Mouse (Mus musculus): ENCODE data around the gene Tulp1. TPM values are rescaled to one million over a fixed set of nuclear protein-coding genes. Genes with fewer than 3 reads are reported as not detected.
A peak's percentile ranks its signal among the peaks of the same experiment; 100 is the strongest.
"Not testable (repeated sequence)": the region's sequence is repeated elsewhere in the genome, so short reads cannot be mapped to it uniquely, and the experiment has no call there.

Gene Tulp1
- polyA plus RNA-seq, 1 experiment from 2014 or later, result 1.3 TPM

DNA sequence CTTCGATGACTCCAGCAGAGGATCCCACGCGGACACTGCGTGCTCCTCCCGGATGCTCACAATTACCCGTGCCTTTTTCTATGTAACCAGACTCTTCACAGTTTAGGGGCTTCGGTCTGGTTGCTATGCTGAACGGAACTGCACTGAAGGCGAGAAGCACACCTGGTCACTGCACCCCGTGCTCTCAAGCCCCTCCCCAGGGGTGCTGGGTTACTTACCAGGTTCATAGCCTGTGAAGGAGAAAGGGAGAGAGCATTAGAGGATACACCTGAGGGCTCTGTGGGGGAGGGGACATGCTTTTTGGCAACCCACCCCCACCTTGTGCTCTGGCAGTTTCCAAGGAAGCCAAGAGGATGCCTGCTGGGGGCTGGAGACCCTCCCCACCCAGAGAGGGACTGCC is 29.8 kb downstream of the Tulp1 start:
- no peaks in the 10 kb centered on the region for H3K9me3 ChIP-seq (replicated peaks)
- peaks cover 31% of the 10 kb centered on the region for H3K36me3 ChIP-seq
- H3K4me2 ChIP-seq, result no peak overlapping the region
- DNase-seq, result no peak
- H3K27me3 ChIP-seq, result no peaks in the 10 kb centered on the region; the same call in 1 of the 2 replicates
- H3K27ac ChIP-seq, result no peak overlapping the region
- ATAC-seq (ENCODE audit: low read depth), result no peak
- peaks cover 35% of the 10 kb centered on the region for H3K4me1 ChIP-seq (replicated peaks)
- H3K4me3 ChIP-seq (replicated peaks), result no peak overlapping the region
- WGBS (ENCODE audit: insufficient replicate concordance), result 71% methylated on average over 10 of the region's 10 CpGs
- H3K9ac ChIP-seq, result no peak overlapping the region

DNA sequence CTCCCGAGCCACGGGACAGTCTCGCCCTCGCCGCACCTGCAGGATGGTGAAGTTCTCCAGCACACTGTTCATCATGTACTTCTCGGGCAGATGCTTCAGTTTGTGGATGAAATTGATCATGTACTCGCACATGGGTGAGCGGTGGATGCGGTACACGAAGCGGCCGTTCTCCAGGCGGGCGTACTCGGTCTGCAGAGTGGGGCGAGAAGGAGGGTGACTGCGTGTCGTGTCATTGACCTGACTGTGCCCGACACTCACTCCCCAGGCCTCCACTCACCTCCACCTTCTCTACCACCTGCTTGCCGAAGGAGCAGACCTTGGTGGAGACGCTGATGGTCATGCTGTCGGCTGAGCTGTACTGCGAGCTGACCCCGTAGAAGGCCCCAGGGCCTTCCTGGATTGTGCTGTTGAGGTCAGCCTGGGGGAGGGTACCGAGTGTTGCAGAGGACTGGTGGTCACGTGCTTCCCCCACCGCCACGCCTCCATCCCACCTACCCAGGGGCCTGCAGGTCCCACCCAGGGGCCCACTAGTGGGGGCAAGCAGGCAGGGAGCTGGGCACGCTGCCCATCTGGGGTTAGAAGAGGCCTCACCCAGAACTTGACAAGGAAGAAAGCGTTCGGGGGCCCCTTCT is 32.0 kb downstream of the Tulp1 start:
- Histone ChIP-seq H3K27me3 (no peaks in the 10 kb centered on the region; the same call in 1 of the 2 replicates), H3K4me1 (replicated peaks) (peaks cover 51% of the 10 kb centered on the region), H3K4me3 (replicated peaks) (no peak overlapping the region), H3K27ac (no peak overlapping the region), H3K4me2 (no peak overlapping the region), H3K36me3 (peaks cover 40% of the 10 kb centered on the region), H3K9ac (no peak overlapping the region), H3K9me3 (replicated peaks) (no peaks in the 10 kb centered on the region)
- DNase-seq (no peak), ATAC-seq (ENCODE audit: low read depth) (no peak)
- WGBS (ENCODE audit: insufficient replicate concordance), result 43% methylated on average over 31 of the region's 31 CpGs

DNA sequence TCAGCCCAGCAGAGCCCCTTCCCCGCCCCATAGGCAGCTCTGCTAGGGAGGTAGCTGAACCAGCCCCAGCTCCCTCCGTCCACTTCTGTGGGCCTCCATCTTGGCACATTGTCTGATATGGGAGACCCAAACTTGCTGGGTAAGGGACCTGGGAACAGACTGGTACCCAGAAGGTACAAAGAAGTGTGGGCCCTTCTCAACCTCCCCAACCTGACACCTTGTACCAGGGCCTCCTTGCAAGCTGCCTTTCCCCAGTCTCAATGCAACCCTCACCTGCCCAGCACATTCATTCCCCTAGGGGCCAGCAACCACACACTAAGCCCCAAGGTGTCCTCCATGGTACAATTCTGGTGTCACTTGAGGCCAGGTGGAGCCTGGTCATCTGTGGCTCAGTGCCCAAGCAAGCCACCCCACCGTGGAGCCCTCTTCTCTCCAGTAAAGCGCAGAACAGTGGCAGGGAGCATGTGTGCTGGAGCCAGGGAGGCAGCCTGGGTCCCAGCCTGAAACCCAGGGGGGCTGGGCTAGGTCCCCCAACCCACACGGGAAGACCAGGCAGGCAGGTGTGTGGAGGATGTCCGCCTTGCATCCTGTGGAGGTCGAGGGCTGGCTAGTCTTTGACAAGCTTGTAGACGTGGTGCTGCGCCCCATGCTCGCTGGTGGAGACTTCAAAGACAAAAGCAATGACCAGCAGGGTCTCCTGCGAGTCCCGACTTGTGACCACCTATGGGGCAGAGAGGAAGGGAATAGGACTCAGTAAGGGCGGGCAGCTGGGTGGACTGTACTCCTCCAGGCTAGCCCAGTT is 32.7 kb downstream of the Tulp1 start:
- H3K27ac ChIP-seq, result peak overlapping the region; percentile 39; the same call in 1 of the 2 replicates

DNA sequence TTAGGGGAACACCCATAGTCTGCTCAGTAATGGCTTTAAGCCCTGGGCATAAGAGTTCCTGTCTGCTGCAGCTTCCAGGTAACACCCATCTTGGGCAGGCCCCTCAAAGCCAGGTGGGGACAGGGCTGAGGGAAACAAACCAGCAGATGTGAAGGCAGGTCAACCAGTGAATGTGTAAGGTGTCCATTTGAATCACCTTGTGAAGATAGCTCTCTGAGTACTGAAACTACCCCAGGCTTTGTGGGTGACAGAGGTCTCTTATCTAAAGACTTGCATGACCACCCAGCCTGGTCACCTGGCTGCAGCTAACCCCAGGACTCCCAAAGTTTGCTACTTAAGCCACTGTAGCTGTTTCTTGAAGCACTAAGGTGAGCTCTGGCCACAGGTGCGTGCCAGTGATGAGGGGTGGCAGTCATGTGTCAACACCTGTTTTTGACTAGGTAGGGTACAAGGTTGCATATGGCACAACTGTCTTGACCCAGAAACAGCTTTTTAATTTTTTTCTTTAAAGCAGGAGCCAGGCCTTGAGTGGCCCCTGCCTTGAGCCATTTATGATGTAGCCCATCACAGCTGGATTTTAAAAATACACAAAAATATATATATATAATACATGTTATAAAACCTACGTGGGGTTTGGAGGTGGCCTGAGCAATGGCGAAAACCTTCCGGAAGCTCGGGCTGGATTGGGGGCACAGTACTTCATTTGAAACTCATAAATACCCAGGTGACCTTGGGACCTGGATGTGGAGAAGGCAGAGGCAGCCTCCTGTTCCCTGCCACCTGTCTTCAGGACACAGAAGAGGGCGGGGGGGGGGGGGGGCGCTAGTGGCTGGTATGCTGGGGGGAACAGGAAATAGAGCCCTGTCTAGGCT is 33.5 kb downstream of the Tulp1 start:
- H3K4me2 ChIP-seq, result peak overlapping the region; percentile 95
- H3K4me1 ChIP-seq (replicated peaks), result peaks cover 61% of the 10 kb centered on the region
- H3K36me3 ChIP-seq, result peaks cover 40% of the 10 kb centered on the region
- H3K4me3 ChIP-seq (replicated peaks), result peak overlapping the region; percentile 97
- H3K9ac ChIP-seq, result peak overlapping the region; percentile 99; the same call in 1 of the 2 replicates
- WGBS (ENCODE audit: insufficient replicate concordance), result 24% methylated on average over 5 of the region's 7 CpGs
- ATAC-seq (ENCODE audit: low read depth), result no peak
- no peak for DNase-seq
- H3K27ac ChIP-seq, result peak overlapping the region; percentile 95
- H3K9me3 ChIP-seq (replicated peaks), result no peaks in the 10 kb centered on the region
- H3K27me3 ChIP-seq, result no peaks in the 10 kb centered on the region; the same call in 1 of the 2 replicates

More for the DNA sequence above, 32.7 kb downstream of the Tulp1 start:
- WGBS (ENCODE audit: insufficient replicate concordance), result 38% methylated on average over 12 of the region's 13 CpGs
- no peak overlapping the region for H3K4me2 ChIP-seq
- H3K36me3 ChIP-seq, result peaks cover 40% of the 10 kb centered on the region
- H3K9me3 ChIP-seq (replicated peaks), result no peaks in the 10 kb centered on the region
- H3K4me1 ChIP-seq (replicated peaks), result peaks cover 58% of the 10 kb centered on the region
- no peak overlapping the region for H3K4me3 ChIP-seq (replicated peaks)
- DNase-seq, result no peak
- 0 out of 2 replicates have a peak overlapping the region, but pooled peaks have one; percentile 9 for H3K9ac ChIP-seq
- no peaks in the 10 kb centered on the region; the same call in 1 of the 2 replicates for H3K27me3 ChIP-seq
- peak; percentile 16 for ATAC-seq (ENCODE audit: low read depth)

DNA sequence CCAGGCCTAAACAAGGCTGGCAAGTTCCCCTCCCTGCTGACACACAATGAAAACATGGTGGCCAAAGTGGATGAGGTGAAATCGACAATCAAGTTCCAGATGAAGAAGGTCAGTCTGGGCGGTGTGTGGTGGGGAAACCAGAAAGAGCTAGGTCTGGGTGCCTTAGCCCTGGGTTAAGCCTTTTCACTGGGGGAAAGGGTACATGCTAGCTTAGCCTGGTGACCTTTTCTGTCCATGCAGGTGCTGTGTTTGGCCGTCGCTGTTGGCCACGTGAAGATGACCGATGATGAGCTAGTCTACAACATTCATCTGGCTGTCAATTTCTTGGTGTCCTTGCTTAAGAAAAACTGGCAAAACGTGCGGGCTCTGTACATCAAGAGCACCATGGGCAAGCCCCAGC is 34.4 kb downstream of the Tulp1 start:
- not testable (repeated sequence) for H3K9me3 ChIP-seq (replicated peaks); ATAC-seq (ENCODE audit: low read depth); H3K27me3 ChIP-seq; DNase-seq
- whole genome bisulfite sequencing (ENCODE audit: insufficient replicate concordance), result 49% methylated on average over 8 of the region's 8 CpGs
- H3K9ac ChIP-seq, result peak overlapping the region; percentile 99
- H3K4me3 ChIP-seq (replicated peaks), result peak overlapping the region; percentile 97
- peaks cover 40% of the 10 kb centered on the region for H3K36me3 ChIP-seq
- peak overlapping the region; percentile 95 for H3K4me2 ChIP-seq
- H3K27ac ChIP-seq, result peak overlapping the region; percentile 95
- peaks cover 61% of the 10 kb centered on the region for H3K4me1 ChIP-seq (replicated peaks)

DNA sequence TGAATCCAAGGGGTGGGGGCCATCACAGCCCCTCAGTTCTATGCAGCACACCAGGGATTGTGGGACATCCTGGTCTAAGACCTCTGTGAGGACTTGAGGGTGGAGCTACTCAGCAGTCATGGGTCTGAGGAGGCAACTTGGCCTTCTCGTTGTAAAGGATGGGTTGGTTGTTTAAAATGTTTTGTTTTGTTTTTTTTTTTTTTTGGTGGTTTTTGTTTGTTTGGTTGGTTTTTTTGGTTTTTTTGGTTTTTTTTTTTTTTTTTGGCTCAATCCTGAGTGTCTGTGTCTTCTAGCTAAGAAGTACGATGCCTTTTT is 34.8 kb downstream of the Tulp1 start:
- H3K4me1 ChIP-seq (replicated peaks), result peaks cover 61% of the 10 kb centered on the region
- ATAC-seq (ENCODE audit: low read depth) (no peak), DNase-seq (no peak)
- no peaks in the 10 kb centered on the region; the same call in 1 of the 2 replicates for H3K27me3 ChIP-seq
- no peaks in the 10 kb centered on the region for H3K9me3 ChIP-seq (replicated peaks)
- H3K27ac ChIP-seq, result peak overlapping the region; percentile 95
- H3K4me2 ChIP-seq, result peak overlapping the region; percentile 95
- peak overlapping the region; percentile 99 for H3K9ac ChIP-seq
- WGBS (ENCODE audit: insufficient replicate concordance), result 26% methylated on average over 2 of the region's 2 CpGs
- H3K36me3 ChIP-seq, result peaks cover 40% of the 10 kb centered on the region
- H3K4me3 ChIP-seq (replicated peaks), result peak overlapping the region; percentile 97

DNA sequence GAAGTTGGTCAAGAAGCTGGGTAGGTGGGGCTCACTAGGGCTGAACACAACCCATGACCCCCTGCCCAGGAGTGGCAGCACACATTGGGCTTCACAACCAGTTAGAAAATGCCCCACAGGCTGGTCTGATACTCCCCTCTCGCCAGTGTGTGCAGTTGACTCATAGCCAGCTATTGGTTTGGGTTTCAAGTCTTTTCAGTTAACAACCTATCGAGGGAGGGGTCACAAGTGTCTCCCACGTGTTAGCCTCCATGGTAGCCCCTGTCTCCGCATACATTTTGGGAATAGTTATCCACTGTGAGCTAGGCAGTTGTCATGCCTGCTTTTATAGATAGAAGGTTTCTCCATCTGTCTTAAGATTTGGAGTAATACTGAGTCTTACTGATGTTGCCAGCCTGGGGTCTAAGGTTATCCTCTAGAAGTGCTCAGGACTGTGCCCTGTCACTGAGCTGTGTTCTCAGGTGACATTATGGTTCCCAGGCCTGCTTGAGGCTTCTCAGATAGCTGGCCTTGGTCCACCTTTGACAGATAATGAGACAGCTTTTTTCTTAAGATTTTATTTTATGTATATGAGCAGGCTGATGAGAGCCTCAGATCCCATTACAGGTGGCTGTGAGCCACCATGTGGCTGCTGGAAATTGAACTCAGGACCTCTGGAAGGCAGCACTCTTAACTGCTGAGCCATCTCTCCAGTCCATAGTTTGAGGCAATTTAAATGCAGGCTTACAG is 35.4 kb downstream of the Tulp1 start:
- peak overlapping the region; percentile 95 for H3K4me2 ChIP-seq
- no peaks in the 10 kb centered on the region; the same call in 1 of the 2 replicates for H3K27me3 ChIP-seq
- peak overlapping the region; percentile 99 for H3K9ac ChIP-seq
- H3K4me1 ChIP-seq (replicated peaks), result peaks cover 61% of the 10 kb centered on the region
- H3K4me3 ChIP-seq (replicated peaks), result peak overlapping the region; percentile 97
- ATAC-seq (ENCODE audit: low read depth) (no peak), DNase-seq (no peak)
- WGBS (ENCODE audit: insufficient replicate concordance), result 4% methylated on average over 4 of the region's 4 CpGs
- peak overlapping the region; percentile 95 for H3K27ac ChIP-seq
- peaks cover 45% of the 10 kb centered on the region for H3K36me3 ChIP-seq
- H3K9me3 ChIP-seq (replicated peaks), result peaks cover 1% of the 10 kb centered on the region; the same call in 1 of the 2 replicates

DNA sequence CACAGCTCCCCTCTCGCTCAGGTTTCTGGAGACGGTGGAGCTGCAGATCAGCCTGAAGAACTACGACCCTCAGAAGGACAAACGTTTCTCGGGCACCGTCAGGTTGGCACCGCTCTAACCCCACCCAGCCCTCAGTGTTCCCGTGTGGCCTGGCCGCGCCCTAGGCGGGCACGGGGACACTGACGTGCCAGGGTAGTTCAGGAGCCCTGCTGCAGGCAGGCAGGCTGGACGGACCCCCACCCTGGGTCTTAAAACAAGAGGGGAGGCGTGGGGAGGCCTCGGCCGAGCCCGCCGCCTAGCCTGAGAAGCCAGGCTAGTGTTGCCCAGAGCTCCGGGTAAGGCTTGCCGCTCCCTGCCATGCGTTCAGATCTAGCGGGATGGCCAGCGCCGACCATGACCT is 36.1 kb downstream of the Tulp1 start:
- Histone ChIP-seq H3K9ac (peak overlapping the region; percentile 99), H3K36me3 (peaks cover 52% of the 10 kb centered on the region), H3K27ac (peak overlapping the region; percentile 95), H3K9me3 (replicated peaks) (peaks cover 6% of the 10 kb centered on the region), H3K4me3 (replicated peaks) (peak overlapping the region; percentile 97), H3K4me2 (peak overlapping the region; percentile 95), H3K27me3 (no peaks in the 10 kb centered on the region; the same call in 1 of the 2 replicates), H3K4me1 (replicated peaks) (peaks cover 61% of the 10 kb centered on the region)
- ATAC-seq (ENCODE audit: low read depth), result peak; percentile 25
- peak; percentile 34 for DNase-seq
- WGBS (ENCODE audit: insufficient replicate concordance), result under 1% methylated on average over 25 of the region's 25 CpGs

DNA sequence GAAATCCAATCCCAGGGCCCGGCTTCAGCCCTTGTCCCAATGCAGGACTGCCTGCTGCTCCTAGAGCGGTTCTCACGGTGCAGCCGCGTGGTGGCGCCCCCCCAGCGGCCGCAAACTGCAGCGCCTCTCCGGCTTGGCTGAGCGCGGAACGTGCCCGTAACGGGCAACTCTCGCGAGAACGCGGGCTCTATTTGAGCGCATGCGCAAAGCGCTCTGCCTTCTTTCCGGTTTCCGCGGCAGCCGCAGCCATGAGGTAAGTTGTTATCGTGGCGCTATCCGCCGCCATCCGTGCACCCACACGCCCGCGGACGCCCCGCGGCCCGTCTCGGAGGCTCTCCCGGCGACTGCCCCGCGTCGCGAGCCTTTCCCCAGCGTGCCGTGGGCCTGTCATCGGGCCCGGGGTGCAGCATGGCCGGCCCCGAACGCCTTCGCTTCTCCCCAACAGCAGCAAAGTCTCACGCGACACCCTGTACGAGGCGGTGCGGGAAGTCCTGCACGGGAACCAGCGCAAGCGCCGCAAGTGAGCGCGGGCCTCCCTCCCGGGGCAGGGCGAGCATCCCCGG is 36.6 kb downstream of the Tulp1 start, which contains the start of gene Rpl10a:
Gene Rpl10a, plus strand, starts transcription at position 106 of the 563 bp plus-strand sequence.
- DNase-seq, result peak; percentile 96
- ATAC-seq (ENCODE audit: low read depth), result peak; percentile 79
- under 1% methylated on average over 67 of the region's 67 CpGs for WGBS (ENCODE audit: insufficient replicate concordance)
- peak within 1 kb of the TSS; percentile 95 for H3K4me2 ChIP-seq
- peaks cover 56% of the 10 kb centered on the region for H3K36me3 ChIP-seq
- H3K9ac ChIP-seq, result peak within 1 kb of the TSS; percentile 99
- H3K27ac ChIP-seq, result peak within 1 kb of the TSS; percentile 95
- H3K9me3 ChIP-seq (replicated peaks), result peaks cover 6% of the 10 kb centered on the region
- H3K27me3 ChIP-seq, result no peaks in the 10 kb centered on the region
- H3K4me3 ChIP-seq (replicated peaks), result peak within 1 kb of the TSS; percentile 97
- H3K4me1 ChIP-seq (replicated peaks), result peaks cover 57% of the 10 kb centered on the region

DNA sequence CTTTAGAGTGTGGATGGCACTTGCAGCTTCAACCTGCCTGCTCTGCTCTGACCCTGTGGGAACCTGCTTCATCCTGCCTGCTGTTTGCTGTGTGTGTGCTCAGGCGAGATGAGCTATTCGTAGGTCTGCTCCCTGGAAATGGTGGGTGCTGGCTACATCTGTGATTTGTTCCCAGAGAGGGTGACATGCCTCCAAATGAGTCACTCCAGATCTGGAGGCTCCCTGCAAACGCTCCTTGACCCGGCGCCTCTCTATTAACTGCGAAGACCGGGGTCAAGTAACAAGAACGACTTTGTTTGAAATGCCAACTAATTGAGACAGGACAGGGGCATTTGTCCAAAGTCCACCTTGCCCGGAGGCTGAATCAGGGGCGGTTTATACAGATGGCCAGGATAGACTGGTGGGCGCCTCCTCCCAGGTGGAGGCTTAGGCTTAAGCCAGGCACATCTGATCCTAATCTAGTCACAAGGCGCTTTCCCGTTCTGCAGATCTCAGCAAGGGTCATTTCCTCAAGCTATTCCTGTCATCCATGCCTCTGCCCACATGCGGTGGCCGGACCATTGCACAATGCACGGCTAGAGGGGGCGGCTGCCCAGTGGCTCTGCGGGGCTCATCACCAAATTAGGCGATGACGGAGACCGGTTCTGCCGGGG is 37.2 kb downstream of the Tulp1 start:
- Histone ChIP-seq H3K4me3 (replicated peaks) (peak overlapping the region; percentile 97), H3K27ac (peak overlapping the region; percentile 95), H3K27me3 (no peaks in the 10 kb centered on the region), H3K36me3 (peaks cover 56% of the 10 kb centered on the region), H3K9me3 (replicated peaks) (peaks cover 6% of the 10 kb centered on the region), H3K4me1 (replicated peaks) (peaks cover 51% of the 10 kb centered on the region), H3K9ac (peak overlapping the region; percentile 77), H3K4me2 (peak overlapping the region; percentile 95)
- ATAC-seq (ENCODE audit: low read depth) (peak; percentile 33), DNase-seq (no peak)
- 22% methylated on average over 22 of the region's 22 CpGs for WGBS (ENCODE audit: insufficient replicate concordance)

All from liver, embryonic 13.5 days (tissue).